Mouse (Mus musculus): ENCODE data around the gene Zfp580. TPM values are rescaled to one million over a fixed set of nuclear protein-coding genes. Genes with fewer than 3 reads are reported as not detected.
"Not testable (repeated sequence)": the region's sequence is repeated elsewhere in the genome, so short reads cannot be mapped to it uniquely, and the experiment has no call there.

Gene Zfp580
- polyA plus RNA-seq, 1 experiment from 2014 or later, result 113 TPM

- Histone ChIP-seq H3K27me3 (peaks cover 25% of the 10 kb centered on the region), H3K9ac (no peak overlapping the region), H3K27ac (replicated peaks) (no peak overlapping the region), H3K9me3 (no peaks in the 10 kb centered on the region), H3K4me2 (no peak overlapping the region), H3K4me3 (no peak overlapping the region), H3K4me1 (replicated peaks) (peaks cover 71% of the 10 kb centered on the region), H3K36me3 (no peaks in the 10 kb centered on the region)
- ATAC-seq (ENCODE audit: low FRiP score, low read depth), result no peak
- 78% methylated on average over 1 of the region's 1 CpGs for WGBS
These were observed 7.3 kb downstream of the Zfp580 start for GRCm38 (mm10) chr7:5058631-5059030.

- Histone ChIP-seq H3K27ac (replicated peaks) (peak overlapping the region; percentile 96), H3K4me3 (no peak overlapping the region), H3K9me3 (no peaks in the 10 kb centered on the region), H3K4me2 (peak overlapping the region; percentile 84), H3K9ac (0 out of 2 replicates have a peak overlapping the region, but pooled peaks have one; percentile 72), H3K4me1 (replicated peaks) (peaks cover 71% of the 10 kb centered on the region), H3K27me3 (peaks cover 22% of the 10 kb centered on the region), H3K36me3 (no peaks in the 10 kb centered on the region)
- ATAC-seq (ENCODE audit: low FRiP score, low read depth), result no peak
- WGBS, result 93% methylated on average over 12 of the region's 12 CpGs
These were observed 8.1 kb downstream of the Zfp580 start for GRCm38 (mm10) chr7:5059421-5059820.

GRCm38 (mm10) chr7:5060239-5060731 lies 8.9 kb downstream of the Zfp580 start:
- WGBS, result 2% methylated on average over 27 of the region's 27 CpGs
- Histone ChIP-seq H3K4me1 (replicated peaks) (peaks cover 71% of the 10 kb centered on the region), H3K9me3 (no peaks in the 10 kb centered on the region), H3K27me3 (peaks cover 13% of the 10 kb centered on the region), H3K4me2 (peak overlapping the region; percentile 84), H3K36me3 (no peaks in the 10 kb centered on the region), H3K4me3 (peak overlapping the region; percentile 75), H3K9ac (peak overlapping the region; percentile 72), H3K27ac (replicated peaks) (peak overlapping the region; percentile 96)
- ATAC-seq (ENCODE audit: low FRiP score, low read depth), result no peak

- WGBS, result under 1% methylated on average over 60 of the region's 60 CpGs
- ATAC-seq (ENCODE audit: low FRiP score, low read depth), result peak; percentile 87
- peaks cover 71% of the 10 kb centered on the region for H3K4me1 ChIP-seq (replicated peaks)
These were observed 9.8 kb downstream of the Zfp580 start for GRCm38 (mm10) chr7:5060944-5061773.

GRCm38 (mm10) chr7:5061774-5062359 lies 10.5 kb downstream of the Zfp580 start, which contains the start of gene U2af2:
U2af2 (plus strand) TSS chr7:5062143.
- Histone ChIP-seq H3K4me2 (peak within 1 kb of the TSS; percentile 84), H3K9ac (peak within 1 kb of the TSS; percentile 72), H3K27me3 (peaks cover 4% of the 10 kb centered on the region; the same call in 1 of the 2 replicates), H3K4me3 (peak within 1 kb of the TSS; percentile 75), H3K36me3 (0 out of 2 replicates have a peak, but pooled peaks cover 5% of the 10 kb centered on the region), H3K4me1 (replicated peaks) (peaks cover 76% of the 10 kb centered on the region), H3K9me3 (no peaks in the 10 kb centered on the region), H3K27ac (replicated peaks) (peak within 1 kb of the TSS; percentile 96)
- WGBS, result under 1% methylated on average over 64 of the region's 65 CpGs
- ATAC-seq (ENCODE audit: low FRiP score, low read depth), result peak; percentile 75

More at GRCm38 (mm10) chr7:5060944-5061773, 9.8 kb downstream of the Zfp580 start:
- Histone ChIP-seq H3K9ac (peak overlapping the region; percentile 72), H3K27me3 (peaks cover 5% of the 10 kb centered on the region; the same call in 1 of the 2 replicates), H3K27ac (replicated peaks) (peak overlapping the region; percentile 96), H3K4me3 (peak overlapping the region; percentile 75), H3K9me3 (no peaks in the 10 kb centered on the region), H3K36me3 (0 out of 2 replicates have a peak, but pooled peaks cover 5% of the 10 kb centered on the region), H3K4me2 (peak overlapping the region; percentile 84)

GRCm38 (mm10) chr7:5062360-5063001 lies 11.1 kb downstream of the Zfp580 start:
- peak overlapping the region; percentile 75 for H3K4me3 ChIP-seq
- no peaks in the 10 kb centered on the region for H3K9me3 ChIP-seq
- peaks cover 8% of the 10 kb centered on the region; the same call in 1 of the 2 replicates for H3K36me3 ChIP-seq
- H3K4me1 ChIP-seq (replicated peaks), result peaks cover 70% of the 10 kb centered on the region
- H3K27me3 ChIP-seq, result peaks cover 4% of the 10 kb centered on the region; the same call in 1 of the 2 replicates
- peak overlapping the region; percentile 66 for H3K9ac ChIP-seq
- peak overlapping the region; percentile 96 for H3K27ac ChIP-seq (replicated peaks)
- H3K4me2 ChIP-seq, result peak overlapping the region; percentile 84
- ATAC-seq (ENCODE audit: low FRiP score, low read depth), result peak; percentile 52
- WGBS, result 1% methylated on average over 49 of the region's 51 CpGs

- 98% methylated on average over 6 of the region's 6 CpGs for WGBS
These were observed 13.5 kb downstream of the Zfp580 start for GRCm38 (mm10) chr7:5064886-5065285.

GRCm38 (mm10) chr7:5073586-5073985 lies 22.2 kb downstream of the Zfp580 start:
- H3K4me1 ChIP-seq (replicated peaks), result no peaks in the 10 kb centered on the region
- H3K27ac ChIP-seq (replicated peaks), result no peak overlapping the region
- no peak overlapping the region for H3K4me2 ChIP-seq
- H3K9me3 ChIP-seq, result no peaks in the 10 kb centered on the region
- H3K36me3 ChIP-seq, result peaks cover 88% of the 10 kb centered on the region
- 78% methylated on average over 1 of the region's 1 CpGs for WGBS
- no peak overlapping the region for H3K9ac ChIP-seq
- no peaks in the 10 kb centered on the region for H3K27me3 ChIP-seq
- no peak overlapping the region for H3K4me3 ChIP-seq
- ATAC-seq (ENCODE audit: low FRiP score, low read depth), result no peak

More at GRCm38 (mm10) chr7:5064886-5065285, 13.5 kb downstream of the Zfp580 start:
- Histone ChIP-seq H3K9ac (no peak overlapping the region), H3K27ac (replicated peaks) (no peak overlapping the region), H3K27me3 (no peaks in the 10 kb centered on the region), H3K36me3 (peaks cover 31% of the 10 kb centered on the region), H3K4me1 (replicated peaks) (peaks cover 46% of the 10 kb centered on the region), H3K9me3 (no peaks in the 10 kb centered on the region), H3K4me2 (no peak overlapping the region), H3K4me3 (no peak overlapping the region)
- ATAC-seq (ENCODE audit: low FRiP score, low read depth), result no peak

GRCm38 (mm10) chr7:5074984-5075383 lies 23.6 kb downstream of the Zfp580 start:
- WGBS, result 95% methylated on average over 5 of the region's 5 CpGs
- no peak for ATAC-seq (ENCODE audit: low FRiP score, low read depth)

GRCm38 (mm10) chr7:5076931-5077330 lies 25.6 kb downstream of the Zfp580 start:
- peaks cover 14% of the 10 kb centered on the region for H3K4me1 ChIP-seq (replicated peaks)

More at GRCm38 (mm10) chr7:5074984-5075383, 23.6 kb downstream of the Zfp580 start:
- Histone ChIP-seq H3K27me3 (no peaks in the 10 kb centered on the region), H3K27ac (replicated peaks) (no peak overlapping the region), H3K4me1 (replicated peaks) (no peaks in the 10 kb centered on the region), H3K9ac (no peak overlapping the region), H3K9me3 (no peaks in the 10 kb centered on the region), H3K4me2 (no peak overlapping the region), H3K4me3 (no peak overlapping the region), H3K36me3 (peaks cover 80% of the 10 kb centered on the region)

GRCm38 (mm10) chr7:5079365-5080009 lies 28.1 kb downstream of the Zfp580 start:
- peak; percentile 33; the same call in 1 of the 2 replicates for ATAC-seq (ENCODE audit: low FRiP score, low read depth)
- Histone ChIP-seq H3K36me3 (peaks cover 38% of the 10 kb centered on the region), H3K4me1 (replicated peaks) (peaks cover 31% of the 10 kb centered on the region), H3K4me2 (peak overlapping the region; percentile 86), H3K4me3 (peak overlapping the region; percentile 100), H3K27ac (replicated peaks) (peak overlapping the region; percentile 93), H3K9ac (0 out of 2 replicates have a peak overlapping the region, but pooled peaks have one; percentile 100)
- H3K9me3 ChIP-seq, H3K27me3 ChIP-seq: not testable (repeated sequence)
- WGBS, result 50% methylated on average over 9 of the region's 13 CpGs

More at GRCm38 (mm10) chr7:5076931-5077330, 25.6 kb downstream of the Zfp580 start:
- 93% methylated on average over 2 of the region's 2 CpGs for WGBS
- no peak for ATAC-seq (ENCODE audit: low FRiP score, low read depth)
- Histone ChIP-seq H3K9me3 (no peaks in the 10 kb centered on the region), H3K27me3 (no peaks in the 10 kb centered on the region), H3K27ac (replicated peaks) (no peak overlapping the region), H3K36me3 (peaks cover 63% of the 10 kb centered on the region), H3K4me2 (no peak overlapping the region), H3K4me3 (no peak overlapping the region), H3K9ac (no peak overlapping the region)
